Mouse (Mus musculus) liver, postnatal 0 days (tissue): ENCODE data around the gene Plekho2.

Source experiments
- CTCF ChIP-seq: sonication (generic); IDR thresholded peaks from 2 replicates; pipeline ENCODE4 v1.5.1; 2016; ENCODE audit warnings: antibody characterized with exemption, low read depth
- EP300 ChIP-seq: IDR thresholded peaks from 2 replicates; pipeline ENCODE4 v1.6.1; 2016; ENCODE audit warnings: antibody characterized with exemption, low read depth, mild to moderate bottlenecking

- no peak for TF ChIP-seq CTCF
- TF ChIP-seq EP300, result peak; percentile 68; the same call in 1 of the 2 replicates
These were observed 5.1 kb downstream of the Plekho2 start for GRCm38 (mm10) chr9:65574513-65575392.
